ENCODE assay signal across 8 mouse cellular contexts in the genomic region with DNA sequence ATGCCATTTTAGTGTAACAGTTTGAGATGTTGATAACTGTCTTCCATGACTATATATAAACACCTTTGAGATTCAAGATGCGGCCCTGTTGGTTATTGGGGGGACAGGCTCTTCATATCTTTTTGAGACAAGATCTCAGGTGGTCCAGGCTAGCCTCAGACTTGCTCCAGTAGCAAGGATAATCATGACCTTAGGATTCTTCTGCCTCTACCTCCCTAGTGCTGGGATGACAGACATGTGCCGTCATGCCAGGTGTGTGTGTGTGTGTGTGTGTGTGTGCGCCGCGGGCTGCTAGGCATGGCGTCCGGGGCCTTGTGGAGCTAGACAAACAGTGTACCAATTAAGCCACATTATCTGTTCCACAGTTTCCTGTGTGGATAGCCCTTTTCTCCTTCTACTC. TPM values are rescaled to one million over a fixed set of nuclear protein-coding genes. Genes with fewer than 3 reads are reported as not detected.
DNase-seq lines count a peak whose midpoint lies in the region; ATAC-seq and TF ChIP-seq lines count a peak whose summit lies in the region.

No protein-coding gene starts in this region.

- H3K4me2 ChIP-seq in heart, embryonic 11.5 days: peak overlapping the region; percentile 82
- peak overlapping the region; percentile 66 for H3K4me2 ChIP-seq in forebrain, embryonic 16.5 days (ENCODE audit: low read length)
- H3K4me2 ChIP-seq in liver, embryonic 16.5 days (ENCODE audit: low read depth, low read length): 0 out of 2 replicates have a peak overlapping the region, but pooled peaks have one; percentile 93

- 80% methylated on average over 7 of the region's 7 CpGs for WGBS in heart, embryonic 11.5 days (ENCODE audit: insufficient replicate concordance)
- 48% methylated on average over 7 of the region's 7 CpGs for WGBS in forebrain, embryonic 16.5 days
- 75% methylated on average over 7 of the region's 7 CpGs for WGBS in liver, embryonic 16.5 days (ENCODE audit: insufficient replicate concordance)

- peaks cover 3% of the 10 kb centered on the region; the same call in 1 of the 2 replicates for H3K4me1 ChIP-seq in heart, embryonic 11.5 days (ENCODE audit: control insufficient read depth, insufficient read depth, low read length)
- no peaks in the 10 kb centered on the region for H3K4me1 ChIP-seq in ES-Bruce4 (ENCODE audit: control insufficient read depth, insufficient read depth, low read length)
- H3K4me1 ChIP-seq in forebrain, embryonic 16.5 days (replicated peaks; ENCODE audit: control insufficient read depth, insufficient read depth, low read length): peaks cover 18% of the 10 kb centered on the region
- peaks cover 6% of the 10 kb centered on the region for H3K4me1 ChIP-seq in liver, embryonic 16.5 days (ENCODE audit: control insufficient read depth, low read depth, low read length)

- DNase-seq in heart, postnatal 4 days: no peak
- no peak for DNase-seq in adrenal gland, postnatal 14 days
- no peak for DNase-seq in yolk sac, embryonic 10.5 days (ENCODE audit: low spot score)

- H3K9me3 ChIP-seq in heart, embryonic 11.5 days (replicated peaks; ENCODE audit: control insufficient read depth, low read length): no peaks in the 10 kb centered on the region
- no peaks in the 10 kb centered on the region for H3K9me3 ChIP-seq in ES-Bruce4 (replicated peaks; ENCODE audit: control insufficient read depth, insufficient read depth, low read length, poor library complexity, severe bottlenecking)
- H3K9me3 ChIP-seq in forebrain, embryonic 16.5 days (ENCODE audit: control insufficient read depth, low read length): no peaks in the 10 kb centered on the region
- no peaks in the 10 kb centered on the region for H3K9me3 ChIP-seq in liver, embryonic 16.5 days (replicated peaks; ENCODE audit: control insufficient read depth, low read length)

- TF ChIP-seq CTCF in ES-Bruce4 (IDR thresholded peaks at IDR 0.05; ENCODE audit: low read depth, low read length): no peak

- no peak overlapping the region for H3K9ac ChIP-seq in heart, embryonic 11.5 days (ENCODE audit: low read depth, low read length)
- peak overlapping the region; percentile 91 for H3K9ac ChIP-seq in ES-Bruce4 (ENCODE audit: low read depth, poor library complexity, severe bottlenecking)
- H3K9ac ChIP-seq in forebrain, embryonic 16.5 days (replicated peaks; ENCODE audit: low read depth, low read length): peak overlapping the region; percentile 19; the same call in 1 of the 2 replicates
- H3K9ac ChIP-seq in liver, embryonic 16.5 days (ENCODE audit: low read depth, low read length): no peak overlapping the region

- peaks cover 7% of the 10 kb centered on the region; the same call in 1 of the 2 replicates for H3K36me3 ChIP-seq in heart, embryonic 11.5 days (ENCODE audit: control insufficient read depth, insufficient read depth, low read length)
- peaks cover 38% of the 10 kb centered on the region for H3K36me3 ChIP-seq in ES-Bruce4 (ENCODE audit: control insufficient read depth, insufficient read depth, low read length, poor library complexity, severe bottlenecking)
- H3K36me3 ChIP-seq in forebrain, embryonic 16.5 days (ENCODE audit: control insufficient read depth, insufficient read depth): peaks cover 21% of the 10 kb centered on the region
- peaks cover 2% of the 10 kb centered on the region for H3K36me3 ChIP-seq in liver, embryonic 16.5 days (ENCODE audit: control insufficient read depth, insufficient read depth)

- H3K4me3 ChIP-seq in heart, embryonic 11.5 days (ENCODE audit: low read depth, low read length): no peak overlapping the region
- H3K4me3 ChIP-seq in ES-Bruce4 (ENCODE audit: low read depth, low read length): peak overlapping the region; percentile 62
- H3K4me3 ChIP-seq in forebrain, embryonic 16.5 days (replicated peaks; ENCODE audit: low read length): peak overlapping the region; percentile 30
- H3K4me3 ChIP-seq in liver, embryonic 16.5 days (ENCODE audit: low read depth, low read length): no peak overlapping the region

- no peaks in the 10 kb centered on the region for H3K27me3 ChIP-seq in heart, embryonic 11.5 days (ENCODE audit: control insufficient read depth, insufficient read depth, low read length)
- no peaks in the 10 kb centered on the region for H3K27me3 ChIP-seq in ES-Bruce4 (ENCODE audit: control insufficient read depth, insufficient read depth, low read length, poor library complexity, severe bottlenecking)
- no peaks in the 10 kb centered on the region for H3K27me3 ChIP-seq in forebrain, embryonic 16.5 days (replicated peaks; ENCODE audit: control insufficient read depth, insufficient read depth, low read length)
- H3K27me3 ChIP-seq in liver, embryonic 16.5 days (ENCODE audit: control insufficient read depth, insufficient read depth, low read depth, low read length): no peaks in the 10 kb centered on the region

- no peak for TF ChIP-seq POLR2A in ES-Bruce4 (IDR thresholded peaks at IDR 0.05; ENCODE audit: insufficient read depth, low read length)

- no peak for TF ChIP-seq EP300 in ES-Bruce4 (IDR thresholded peaks at IDR 0.05; ENCODE audit: insufficient read depth, low read depth, low read length)

- H3K27ac ChIP-seq in heart, embryonic 11.5 days (ENCODE audit: low read depth, low read length): no peak overlapping the region
- no peak overlapping the region for H3K27ac ChIP-seq in ES-Bruce4 (ENCODE audit: insufficient read depth, low read length)
- no peak overlapping the region for H3K27ac ChIP-seq in forebrain, embryonic 16.5 days (ENCODE audit: low read length)
- H3K27ac ChIP-seq in liver, embryonic 16.5 days (ENCODE audit: low read length): no peak overlapping the region

- ATAC-seq in heart, embryonic 11.5 days (replicated peaks; ENCODE audit: insufficient number of reproducible peaks, low FRiP score, low TSS enrichment): no peak
- ATAC-seq in forebrain, embryonic 16.5 days: no peak
- no peak for ATAC-seq in liver, embryonic 16.5 days (ENCODE audit: low read depth)
- ATAC-seq in megakaryocyte, adult 5-6 weeks (ENCODE audit: poor library complexity, severe bottlenecking): no peak

RNA-seq across cellular contexts. Expression of gene Rab23, which starts 1.3 kb away (rescaled TPM):
- polyA plus RNA-seq in heart, embryonic 11.5 days (2014; fragmentation: Nextera tagmentation; extraction: Ambion mirVana): 14.2 and 14.4 TPM in 2 replicates
- 10 to 100 TPM; 19.0 to 19.6 TPM for total RNA-seq in heart, postnatal 4 days (2021)
- polyA plus RNA-seq in ES-Bruce4 (2011; ENCODE audit: insufficient read depth, insufficient read length, low read depth, missing spikeins): 43.6 and 46.8 TPM in 2 replicates
- polyA plus RNA-seq in forebrain, embryonic 16.5 days (2015; fragmentation: Nextera tagmentation; extraction: Ambion mirVana): 38.0 and 40.0 TPM in 2 replicates
- 4.3 TPM in 2 replicates for polyA plus RNA-seq in liver, embryonic 16.5 days (2015; fragmentation: Nextera tagmentation; extraction: Ambion mirVana)
- 12.0 and 15.2 TPM in 2 replicates for total RNA-seq in adrenal gland, postnatal 14 days (2021)
- total RNA-seq in megakaryocyte, adult 5-6 weeks (2015): 2.8 and 3.1 TPM in 2 replicates
- 1.7 and 3.0 TPM in 2 replicates for total RNA-seq in megakaryocyte, adult 5-6 weeks (2017)

RNA-seq across cellular contexts. Expression of gene Bag2, which starts 36.6 kb away (rescaled TPM):
- 96.4 and 99.9 TPM in 2 replicates for polyA plus RNA-seq in heart, embryonic 11.5 days (2014; fragmentation: Nextera tagmentation; extraction: Ambion mirVana)
- total RNA-seq in heart, postnatal 4 days (2021): 10 to 100 TPM; 62.7 to 67.7 TPM
- polyA plus RNA-seq in ES-Bruce4 (2011; ENCODE audit: insufficient read depth, insufficient read length, low read depth, missing spikeins): 14.6 and 17.1 TPM in 2 replicates
- 25.9 and 27.7 TPM in 2 replicates for polyA plus RNA-seq in forebrain, embryonic 16.5 days (2015; fragmentation: Nextera tagmentation; extraction: Ambion mirVana)
- polyA plus RNA-seq in liver, embryonic 16.5 days (2015; fragmentation: Nextera tagmentation; extraction: Ambion mirVana): 43.6 and 43.8 TPM in 2 replicates
- 17.8 and 18.7 TPM in 2 replicates for total RNA-seq in adrenal gland, postnatal 14 days (2021)
- 0.49 and 2.1 TPM in 2 replicates for total RNA-seq in megakaryocyte, adult 5-6 weeks (2015)
- total RNA-seq in megakaryocyte, adult 5-6 weeks (2017): 1.2 and 1.3 TPM in 2 replicates

RNA-seq across cellular contexts. Expression of gene Prim2, which starts 51.4 kb away (rescaled TPM):
- polyA plus RNA-seq in heart, embryonic 11.5 days (2014; fragmentation: Nextera tagmentation; extraction: Ambion mirVana): 25.5 and 27.8 TPM in 2 replicates
- 10 to 100 TPM; 10.1 to 10.6 TPM for total RNA-seq in heart, postnatal 4 days (2021)
- 38.4 and 39.3 TPM in 2 replicates for polyA plus RNA-seq in ES-Bruce4 (2011; ENCODE audit: insufficient read depth, insufficient read length, low read depth, missing spikeins)
- 33.5 and 36.9 TPM in 2 replicates for polyA plus RNA-seq in forebrain, embryonic 16.5 days (2015; fragmentation: Nextera tagmentation; extraction: Ambion mirVana)
- polyA plus RNA-seq in liver, embryonic 16.5 days (2015; fragmentation: Nextera tagmentation; extraction: Ambion mirVana): 27.4 and 30.4 TPM in 2 replicates
- total RNA-seq in adrenal gland, postnatal 14 days (2021): 8.4 and 8.5 TPM in 2 replicates
- total RNA-seq in megakaryocyte, adult 5-6 weeks (2015): 35.7 and 45.3 TPM in 2 replicates
- 48.3 and 51.7 TPM in 2 replicates for total RNA-seq in megakaryocyte, adult 5-6 weeks (2017)

Comparison
In these comparisons a context has a peak if more than half of its experiments do, and no peak if none do; other contexts are left out.
1. H3K4me3 ChIP-seq: peak in ES-Bruce4 (single experiment) and forebrain, embryonic 16.5 days (single experiment); none in heart, embryonic 11.5 days (single experiment) and liver, embryonic 16.5 days (single experiment).
2. H3K9ac ChIP-seq: peak in ES-Bruce4 (single experiment) and forebrain, embryonic 16.5 days (single experiment); none in heart, embryonic 11.5 days (single experiment) and liver, embryonic 16.5 days (single experiment).
3. Peak in every context shown above with its lines, with median percentiles within 50 percentile points of each other: H3K4me2 ChIP-seq.